Mouse (Mus musculus): ENCODE measurements around the gene Pcbp3. TPM values are rescaled to one million over a fixed set of nuclear protein-coding genes. Genes with fewer than 3 reads are reported as not detected.
"Not testable (repeated sequence)": the region's sequence is repeated elsewhere in the genome, so short reads cannot be mapped to it uniquely, and the experiment has no call there.

Gene Pcbp3
- polyA plus RNA-seq, 1 experiment = 1.3 TPM

DNA sequence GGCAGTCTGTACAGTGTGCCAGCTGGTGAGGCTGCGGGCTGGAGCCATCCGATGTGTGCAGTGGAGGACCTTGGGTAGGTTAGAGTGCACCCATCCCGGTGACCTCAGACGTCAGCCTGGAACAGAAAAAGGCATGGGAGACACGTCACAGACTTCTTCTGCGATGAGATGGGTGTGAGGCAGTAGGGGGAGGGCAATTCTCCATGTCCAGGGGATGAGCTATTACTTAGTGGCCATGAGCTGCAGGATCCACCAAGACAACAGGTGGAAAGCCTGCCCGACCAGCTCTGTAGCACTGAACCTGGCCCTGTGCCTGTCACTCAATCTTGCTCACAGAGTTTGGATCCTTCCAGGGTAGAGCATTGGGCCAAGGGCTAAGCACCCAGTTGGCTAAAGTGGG, 199.3 kb downstream of the Pcbp3 start:
- Histone ChIP-seq H3K4me3 (replicated peaks) (no peak overlapping the region), H3K36me3 (replicated peaks; ENCODE audit: low read length) (no peaks in the 10 kb centered on the region), H3K27me3 (replicated peaks) (peaks cover 30% of the 10 kb centered on the region), H3K9me3 (no peaks in the 10 kb centered on the region), H3K4me1 (no peaks in the 10 kb centered on the region)
- TF ChIP-seq GATA1 (IDR thresholded peaks at IDR 0.05; ENCODE audit: borderline replicate concordance, low read length) (no peak), FLI1 (IDR thresholded peaks at IDR 0.05; ENCODE audit: low read length) (no peak)

DNA sequence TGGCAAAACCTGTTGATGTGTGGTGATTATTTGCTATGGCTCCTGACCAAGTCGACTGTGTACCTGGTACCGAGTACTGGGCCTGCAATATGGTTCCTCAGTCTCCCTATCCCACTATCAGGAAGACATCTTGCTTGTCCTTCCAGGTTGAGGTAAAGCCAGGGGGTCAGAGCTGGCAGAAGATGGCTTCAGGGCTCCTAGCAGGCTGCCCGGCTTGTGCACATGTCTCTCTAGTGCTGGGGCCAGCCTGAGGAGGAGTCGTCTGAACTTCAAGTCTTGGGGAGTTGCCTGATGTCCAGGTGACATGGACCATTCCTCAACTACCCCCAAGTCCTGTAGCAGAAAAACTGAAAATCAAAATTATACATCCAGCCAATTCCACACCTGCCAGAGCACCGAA, 201.8 kb downstream of the Pcbp3 start:
- no peaks in the 10 kb centered on the region for H3K9me3 ChIP-seq
- H3K36me3 ChIP-seq (replicated peaks; ENCODE audit: low read length) = no peaks in the 10 kb centered on the region
- peaks cover 30% of the 10 kb centered on the region for H3K27me3 ChIP-seq (replicated peaks)
- H3K4me3 ChIP-seq (replicated peaks) = no peak overlapping the region
- no peak for TF ChIP-seq FLI1 (IDR thresholded peaks at IDR 0.05; ENCODE audit: low read length)
- no peak for TF ChIP-seq GATA1 (IDR thresholded peaks at IDR 0.05; ENCODE audit: borderline replicate concordance, low read length)
- no peaks in the 10 kb centered on the region for H3K4me1 ChIP-seq

DNA sequence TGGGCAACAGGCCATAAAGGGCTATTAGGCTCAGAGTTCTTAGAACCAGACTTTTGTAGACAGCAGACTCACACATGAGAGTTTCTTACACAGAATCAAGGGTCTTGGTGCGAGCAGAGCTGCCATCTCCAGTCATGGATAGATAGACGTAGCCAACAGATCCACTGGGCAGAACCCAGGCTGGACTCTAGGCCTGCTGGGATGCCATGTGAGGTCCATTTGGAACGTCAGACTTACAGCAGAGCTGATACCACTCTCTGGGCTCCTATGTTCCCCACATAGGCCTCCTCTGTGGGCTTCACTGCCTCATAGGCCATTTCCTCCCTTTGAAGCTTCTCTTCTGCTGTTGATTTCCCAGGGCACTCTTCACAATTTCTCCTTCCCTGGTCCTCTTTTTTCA, 208.0 kb downstream of the Pcbp3 start:
- Histone ChIP-seq H3K27me3 (replicated peaks) (peaks cover 12% of the 10 kb centered on the region), H3K9me3 (peaks cover under 1% of the 10 kb centered on the region; the same call in 1 of the 2 replicates), H3K36me3 (replicated peaks; ENCODE audit: low read length) (no peaks in the 10 kb centered on the region), H3K4me1 (no peaks in the 10 kb centered on the region), H3K4me3 (replicated peaks) (no peak overlapping the region)
- TF ChIP-seq GATA1 (IDR thresholded peaks at IDR 0.05; ENCODE audit: borderline replicate concordance, low read length) = no peak
- TF ChIP-seq FLI1 (IDR thresholded peaks at IDR 0.05; ENCODE audit: low read length) = no peak

DNA sequence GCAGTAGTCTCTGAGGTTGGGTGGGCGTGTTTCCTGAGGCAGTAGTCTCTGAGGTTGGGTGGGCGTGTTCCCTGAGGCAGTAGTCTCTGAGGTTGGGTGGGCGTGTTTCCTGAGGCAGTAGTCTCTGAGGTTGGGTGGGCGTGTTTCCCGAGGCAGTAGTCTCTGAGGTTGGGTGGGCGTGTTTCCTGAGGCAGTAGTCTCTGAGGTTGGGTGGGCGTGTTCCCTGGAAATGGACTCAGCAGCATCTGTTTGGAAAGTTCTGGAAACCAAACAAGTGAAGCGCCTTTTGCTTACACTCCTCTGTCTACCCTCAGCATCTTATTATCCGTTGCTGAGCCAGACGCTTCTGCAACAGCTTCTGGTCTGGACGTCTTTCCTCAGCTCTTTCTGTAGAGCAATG, 217.4 kb downstream of the Pcbp3 start:
- H3K27me3 ChIP-seq (replicated peaks) = not testable (repeated sequence)
- H3K9me3 ChIP-seq = peaks cover 14% of the 10 kb centered on the region

DNA sequence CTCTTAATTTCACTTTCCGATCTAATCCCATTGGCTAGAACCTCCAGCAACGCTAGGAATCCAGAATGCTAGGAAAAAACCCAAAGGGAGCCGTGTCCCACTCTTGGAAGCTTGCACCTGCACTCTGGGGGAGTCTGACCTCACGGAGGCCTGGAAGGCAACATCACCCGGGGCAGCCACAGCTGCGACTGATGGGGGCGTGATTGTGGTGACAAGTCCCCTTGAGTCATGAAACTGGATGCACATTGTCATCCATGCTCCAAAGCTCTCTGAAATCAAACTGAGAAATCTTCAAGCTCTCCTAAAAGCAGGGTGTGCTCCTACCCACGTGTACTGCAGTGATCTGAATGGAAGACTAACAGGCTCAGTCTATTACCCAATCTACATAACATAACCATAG, 224.9 kb downstream of the Pcbp3 start:
- Histone ChIP-seq H3K27me3 (replicated peaks) (peaks cover 27% of the 10 kb centered on the region), H3K36me3 (replicated peaks; ENCODE audit: low read length) (no peaks in the 10 kb centered on the region), H3K4me1 (peaks cover 19% of the 10 kb centered on the region), H3K9me3 (peaks cover 9% of the 10 kb centered on the region), H3K4me3 (replicated peaks) (no peak overlapping the region)
- no peak for TF ChIP-seq GATA1 (IDR thresholded peaks at IDR 0.05; ENCODE audit: borderline replicate concordance, low read length)
- no peak for TF ChIP-seq FLI1 (IDR thresholded peaks at IDR 0.05; ENCODE audit: low read length)

More for the DNA sequence above, 217.4 kb downstream of the Pcbp3 start:
- H3K4me3 ChIP-seq (replicated peaks); H3K36me3 ChIP-seq (replicated peaks; ENCODE audit: low read length): not testable (repeated sequence)
- peaks cover 12% of the 10 kb centered on the region for H3K4me1 ChIP-seq

DNA sequence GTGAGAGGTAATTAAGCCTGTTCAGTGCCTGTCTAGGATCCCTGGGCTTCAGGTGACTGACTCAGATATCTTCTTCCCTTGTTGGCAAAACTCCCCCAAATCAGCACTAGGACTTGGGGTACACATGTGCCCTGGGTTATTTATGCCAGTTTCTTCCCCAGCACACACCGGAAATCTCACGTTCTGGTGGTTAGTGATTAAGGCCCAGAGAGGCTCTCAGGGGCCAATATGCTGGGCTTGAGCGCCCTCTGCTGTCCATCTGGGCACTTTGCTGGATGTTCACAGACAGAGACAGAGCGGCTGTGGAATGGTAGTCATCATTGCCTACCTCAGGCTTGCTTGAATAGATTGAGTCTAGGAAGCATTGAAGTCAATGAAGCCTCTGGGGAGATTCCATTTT, 226.7 kb downstream of the Pcbp3 start:
- no peak for TF ChIP-seq GATA1 (IDR thresholded peaks at IDR 0.05; ENCODE audit: borderline replicate concordance, low read length)
- no peak for TF ChIP-seq FLI1 (IDR thresholded peaks at IDR 0.05; ENCODE audit: low read length)
- no peaks in the 10 kb centered on the region for H3K36me3 ChIP-seq (replicated peaks; ENCODE audit: low read length)
- peaks cover 9% of the 10 kb centered on the region for H3K9me3 ChIP-seq
- no peak overlapping the region for H3K4me3 ChIP-seq (replicated peaks)
- H3K4me1 ChIP-seq = peaks cover 19% of the 10 kb centered on the region
- H3K27me3 ChIP-seq (replicated peaks) = peaks cover 40% of the 10 kb centered on the region

DNA sequence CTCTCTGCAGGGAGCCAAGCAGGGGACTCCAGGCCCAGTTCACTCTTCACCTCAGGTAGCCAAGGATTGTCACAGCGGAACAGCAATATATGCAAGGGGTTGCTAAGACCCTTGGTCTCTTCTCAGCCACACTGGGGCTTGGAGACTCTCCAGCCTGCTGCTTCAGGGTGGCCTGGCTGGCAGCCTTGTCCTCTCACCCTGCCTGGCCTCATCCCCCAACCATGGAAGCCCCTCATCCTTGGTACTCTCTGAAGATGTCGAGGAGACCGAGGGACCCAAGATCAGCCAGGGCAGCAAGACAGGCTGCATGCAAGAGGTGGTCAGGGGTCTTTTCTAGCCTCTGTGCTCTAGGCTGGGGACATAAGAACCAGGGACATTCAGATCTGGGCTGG, 228.0 kb downstream of the Pcbp3 start:
- Histone ChIP-seq H3K9me3 (peaks cover 9% of the 10 kb centered on the region), H3K4me3 (replicated peaks) (peak overlapping the region; percentile 5), H3K36me3 (replicated peaks; ENCODE audit: low read length) (no peaks in the 10 kb centered on the region), H3K27me3 (replicated peaks) (peaks cover 51% of the 10 kb centered on the region), H3K4me1 (peaks cover 19% of the 10 kb centered on the region)
- no peak for TF ChIP-seq FLI1 (IDR thresholded peaks at IDR 0.05; ENCODE audit: low read length)
- TF ChIP-seq GATA1 (IDR thresholded peaks at IDR 0.05; ENCODE audit: borderline replicate concordance, low read length) = no peak

DNA sequence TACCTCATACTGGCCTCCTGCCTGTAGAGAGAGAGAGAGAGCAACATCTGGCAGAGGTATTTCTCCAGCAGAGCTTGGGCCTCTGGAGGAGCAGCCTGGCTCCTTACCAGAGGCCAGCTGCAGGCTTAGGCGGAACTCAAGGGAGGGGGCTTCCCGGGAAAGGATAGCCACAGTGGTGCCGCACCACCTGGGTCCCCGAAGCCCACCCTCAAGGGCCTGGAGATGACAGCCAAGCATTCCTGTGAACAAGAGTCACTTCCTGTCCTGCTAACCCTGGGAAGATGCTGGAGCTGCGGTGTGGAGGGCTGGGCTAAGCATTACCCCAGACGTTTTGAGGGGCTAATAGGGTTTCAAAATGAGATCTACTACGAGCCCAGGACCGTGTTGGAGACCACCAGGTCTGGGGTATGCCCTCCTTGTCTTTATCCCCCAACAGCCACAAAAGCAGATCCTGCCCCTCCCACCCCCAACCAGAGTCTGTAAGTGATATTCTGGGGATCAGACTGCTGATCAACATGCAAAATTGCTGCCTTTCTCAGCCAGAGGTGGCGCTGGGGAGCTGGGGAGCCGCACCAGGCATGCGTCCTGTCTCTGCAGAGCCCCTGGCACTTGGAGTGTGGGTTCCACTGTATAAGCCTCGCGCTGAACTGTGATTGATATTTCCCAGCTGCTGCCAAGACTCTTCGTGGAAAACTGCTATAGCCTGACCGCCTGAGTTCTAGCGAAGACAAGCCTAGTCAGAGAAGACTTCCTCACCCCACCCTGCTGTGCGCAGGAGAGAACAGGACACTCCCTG, 228.6 kb downstream of the Pcbp3 start:
- Histone ChIP-seq H3K4me1 (peaks cover 22% of the 10 kb centered on the region), H3K36me3 (replicated peaks; ENCODE audit: low read length) (no peaks in the 10 kb centered on the region), H3K9me3 (peaks cover 9% of the 10 kb centered on the region), H3K27me3 (replicated peaks) (peaks cover 54% of the 10 kb centered on the region), H3K4me3 (replicated peaks) (peak overlapping the region; percentile 5)
- TF ChIP-seq GATA1 (IDR thresholded peaks at IDR 0.05; ENCODE audit: borderline replicate concordance, low read length) = no peak
- no peak for TF ChIP-seq FLI1 (IDR thresholded peaks at IDR 0.05; ENCODE audit: low read length)

DNA sequence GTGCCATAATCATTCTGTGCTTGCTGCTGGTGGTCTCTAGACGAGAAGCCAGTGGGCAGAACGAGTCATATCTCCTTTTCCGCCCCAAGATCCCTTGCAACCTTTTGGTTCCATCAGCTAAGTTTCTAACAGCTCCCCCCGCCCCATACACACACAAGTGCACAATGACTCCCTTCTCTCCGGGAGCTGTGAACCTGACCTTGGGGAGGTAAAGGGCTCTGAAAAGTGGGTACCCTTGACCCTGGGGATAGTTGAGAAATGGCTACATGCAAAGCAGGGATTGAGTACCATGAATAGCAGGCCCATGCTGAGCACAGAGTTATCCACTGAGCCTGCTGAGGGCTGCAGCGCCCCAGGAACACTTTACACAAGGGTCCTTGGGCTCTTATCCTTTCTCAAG, 229.3 kb downstream of the Pcbp3 start:
- TF ChIP-seq GATA1 (IDR thresholded peaks at IDR 0.05; ENCODE audit: borderline replicate concordance, low read length) (no peak), FLI1 (IDR thresholded peaks at IDR 0.05; ENCODE audit: low read length) (no peak)
- Histone ChIP-seq H3K27me3 (replicated peaks) (peaks cover 61% of the 10 kb centered on the region), H3K9me3 (peaks cover 3% of the 10 kb centered on the region), H3K4me3 (replicated peaks) (no peak overlapping the region), H3K4me1 (peaks cover 22% of the 10 kb centered on the region), H3K36me3 (replicated peaks; ENCODE audit: low read length) (no peaks in the 10 kb centered on the region)

DNA sequence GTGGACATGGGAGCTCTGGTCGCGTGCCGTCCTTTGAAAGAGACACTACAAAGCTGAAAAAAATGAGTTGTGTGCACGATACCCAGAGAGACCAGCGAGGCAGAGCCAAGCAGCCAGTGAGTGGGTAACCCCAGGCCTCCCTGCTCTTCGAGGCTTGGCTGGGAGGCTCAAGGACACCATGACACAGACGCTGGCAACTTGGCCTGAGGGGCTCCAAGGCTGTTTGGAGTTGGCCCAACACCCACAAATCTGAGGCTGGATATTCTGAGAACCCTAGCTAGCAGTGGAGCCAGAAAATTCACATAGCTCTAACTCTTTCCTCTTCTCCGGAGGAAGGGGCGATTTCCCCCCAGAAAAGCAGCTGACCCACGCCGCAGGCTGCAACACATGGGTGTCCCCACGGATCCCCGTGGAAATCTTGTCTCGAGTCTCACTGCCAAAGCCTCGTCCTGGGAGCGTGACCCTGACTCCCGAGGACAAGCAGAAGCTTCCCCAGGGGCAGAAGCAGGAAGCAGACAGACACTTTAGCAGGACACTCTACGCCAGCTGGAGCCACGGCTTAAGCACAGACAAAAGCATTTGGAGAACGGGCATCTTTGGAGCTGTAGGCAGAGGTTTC, 230.0 kb downstream of the Pcbp3 start:
- Histone ChIP-seq H3K4me1 (peaks cover 22% of the 10 kb centered on the region), H3K27me3 (replicated peaks) (peaks cover 65% of the 10 kb centered on the region), H3K9me3 (no peaks in the 10 kb centered on the region), H3K4me3 (replicated peaks) (no peak overlapping the region), H3K36me3 (replicated peaks; ENCODE audit: low read length) (no peaks in the 10 kb centered on the region)
- TF ChIP-seq GATA1 (IDR thresholded peaks at IDR 0.05; ENCODE audit: borderline replicate concordance, low read length) (no peak), FLI1 (IDR thresholded peaks at IDR 0.05; ENCODE audit: low read length) (no peak)
